Mouse (Mus musculus) kidney, adult 2 months (tissue): ENCODE measurements at regions not wholly inside any gene's neighbourhood (a gene's known extent, or its start where the extent isn't known, plus 50 kb on each side); places are given as distances from the start of the nearest gene placed in this dataset.

Source experiments
- DNase-seq: peaks from one replicate; pipeline ENCODE4 v3.0.0; 2021
- H3K27ac ChIP-seq: fragments of 200-500 bp; 2 replicates; pipeline ENCODE4 v1.5.1; 2012; ENCODE audit warnings: low read depth, low read length, control low read depth, inconsistent platforms; ENCODE audit not compliant: insufficient read depth
- H3K27me3 ChIP-seq: fragments of 200-500 bp; replicated peaks from 2 replicates; pipeline ENCODE4 v1.6.1; 2012; ENCODE audit warnings: mild to moderate bottlenecking, moderate library complexity, low read length, inconsistent platforms; ENCODE audit not compliant: control insufficient read depth, insufficient read depth
- H3K36me3 ChIP-seq: fragments of 200-500 bp; 2 replicates; pipeline ENCODE4 v1.6.1; 2012; ENCODE audit warnings: mild to moderate bottlenecking, moderate library complexity, low read length, inconsistent platforms; ENCODE audit not compliant: control insufficient read depth, insufficient read depth
- H3K4me1 ChIP-seq: fragments of 200-500 bp; 2 replicates; pipeline ENCODE4 v1.6.1; 2011; ENCODE audit warnings: low read length; ENCODE audit not compliant: control insufficient read depth, insufficient read depth
- H3K4me3 ChIP-seq: fragments of 200-500 bp; 2 replicates; pipeline ENCODE4 v1.5.1; 2011; ENCODE audit warnings: mild to moderate bottlenecking, low read depth, low read length, control low read depth; ENCODE audit not compliant: insufficient read depth
- CTCF ChIP-seq: fragments of 200-500 bp; conservative IDR thresholded peaks from 2 replicates; pipeline ENCODE4 v1.5.1; 2011; ENCODE audit warnings: low read depth, mild to moderate bottlenecking, control low read depth, low read length, moderate library complexity, mixed read lengths; ENCODE audit not compliant: insufficient read depth, insufficient read length
- POLR2A ChIP-seq: fragments of 200-500 bp; IDR thresholded peaks from one replicate; pipeline ENCODE4 v1.6.1; 2011; ENCODE audit warnings: low read depth, low read length, control low read depth
- WGBS: fragments of 180-500 bp; shearing (Covaris S2); methylation state at CpG from one replicate; pipeline ENCODE4 v1.1.7; 2018; 5-methylcytosine and 5-hydroxymethylcytosine counted together

GRCm38 (mm10) chr16:30663055-30663454, 63.5 kb downstream of the Fam43a start:
- 65% methylated on average over 8 of the region's 8 CpGs for WGBS
- Histone ChIP-seq H3K27me3 (no peaks in the 10 kb centered on the region), H3K36me3 (no peaks in the 10 kb centered on the region), H3K4me3 (no peak overlapping the region), H3K27ac (no peak overlapping the region), H3K4me1 (no peaks in the 10 kb centered on the region)
- TF ChIP-seq CTCF (no peak), POLR2A (no peak)
- DNase-seq, result no peak

- Histone ChIP-seq H3K4me1 (no peaks in the 10 kb centered on the region), H3K27me3 (no peaks in the 10 kb centered on the region), H3K27ac (no peak overlapping the region), H3K4me3 (no peak overlapping the region), H3K36me3 (no peaks in the 10 kb centered on the region)
- WGBS, result 33% methylated on average over 3 of the region's 3 CpGs
- DNase-seq, result peak; percentile 80
- TF ChIP-seq CTCF (no peak), POLR2A (no peak)
Measured at GRCm38 (mm10) chr16:30663971-30664370, 64.4 kb downstream of the Fam43a start.

- Histone ChIP-seq H3K4me1 (no peaks in the 10 kb centered on the region), H3K27me3 (no peaks in the 10 kb centered on the region), H3K36me3 (no peaks in the 10 kb centered on the region), H3K27ac (no peak overlapping the region), H3K4me3 (no peak overlapping the region)
- WGBS, result 46% methylated on average over 4 of the region's 4 CpGs
- TF ChIP-seq POLR2A (no peak), CTCF (no peak)
- DNase-seq, result peak; percentile 40
Measured at GRCm38 (mm10) chr16:30664433-30664832, 64.9 kb downstream of the Fam43a start.

- Histone ChIP-seq H3K4me1 (no peaks in the 10 kb centered on the region), H3K27ac (no peak overlapping the region), H3K36me3 (no peaks in the 10 kb centered on the region), H3K4me3 (no peak overlapping the region), H3K27me3 (no peaks in the 10 kb centered on the region)
- peak; percentile 52 for DNase-seq
- 22% methylated on average over 2 of the region's 2 CpGs for WGBS
- TF ChIP-seq CTCF, result no peak
- no peak for TF ChIP-seq POLR2A
Measured at GRCm38 (mm10) chr16:30665881-30666280, 66.4 kb downstream of the Fam43a start.

- WGBS, result 83% methylated on average over 8 of the region's 8 CpGs
- TF ChIP-seq POLR2A (no peak), CTCF (no peak)
- Histone ChIP-seq H3K4me3 (no peak overlapping the region), H3K36me3 (no peaks in the 10 kb centered on the region), H3K27me3 (no peaks in the 10 kb centered on the region), H3K27ac (no peak overlapping the region), H3K4me1 (no peaks in the 10 kb centered on the region)
- DNase-seq, result no peak
Measured at GRCm38 (mm10) chr16:30669883-30670282, 70.4 kb downstream of the Fam43a start.

GRCm38 (mm10) chr16:30671584-30671983, 72.1 kb downstream of the Fam43a start:
- TF ChIP-seq CTCF, result no peak
- no peak for TF ChIP-seq POLR2A
- Histone ChIP-seq H3K27me3 (no peaks in the 10 kb centered on the region), H3K4me1 (no peaks in the 10 kb centered on the region), H3K4me3 (no peak overlapping the region), H3K36me3 (no peaks in the 10 kb centered on the region), H3K27ac (no peak overlapping the region)
- no peak for DNase-seq
- 67% methylated on average over 10 of the region's 10 CpGs for WGBS

- 75% methylated on average over 15 of the region's 15 CpGs for WGBS
- no peaks in the 10 kb centered on the region for H3K4me1 ChIP-seq
- no peak overlapping the region for H3K4me3 ChIP-seq
- H3K27ac ChIP-seq, result no peak overlapping the region
- DNase-seq, result no peak
- no peak for TF ChIP-seq POLR2A
- no peak for TF ChIP-seq CTCF
- H3K36me3 ChIP-seq, result no peaks in the 10 kb centered on the region
- H3K27me3 ChIP-seq, result no peaks in the 10 kb centered on the region
Measured at GRCm38 (mm10) chr16:30672776-30673550, 73.4 kb downstream of the Fam43a start.
